In genomic region chr6:28633120-28633519, GRCm38 (mm10) we compare ENCODE assay signal across 10 mouse cellular contexts.
DNase-seq lines count a peak whose midpoint lies in the region; ATAC-seq and TF ChIP-seq lines count a peak whose summit lies in the region.
"Had no signal": no experiment of that assay in that cellular context is flagged by ENCODE, and none has a peak within 500 bp of the region (broad histone marks: within the 10 kb centered on the region; RNA-seq: fewer than 3 reads in every experiment).

No protein-coding gene starts in this region.

- H3K4me2 ChIP-seq in kidney, embryonic 15.5 days, result no peak overlapping the region
- H3K4me2 ChIP-seq in hindbrain, embryonic 16.5 days (ENCODE audit: low read length), result no peak overlapping the region
- H3K4me2 ChIP-seq in lung, postnatal 0 days (replicated peaks; ENCODE audit: low read depth, low read length), result no peak overlapping the region

- peaks cover 12% of the 10 kb centered on the region; the same call in 1 of the 2 replicates for H3K4me1 ChIP-seq in kidney, embryonic 15.5 days
- no peaks in the 10 kb centered on the region for H3K4me1 ChIP-seq in kidney, adult 2 months (ENCODE audit: control insufficient read depth, insufficient read depth, low read length)
- peaks cover 51% of the 10 kb centered on the region for H3K4me1 ChIP-seq in forebrain, embryonic 10.5 days
- peaks cover 16% of the 10 kb centered on the region for H3K4me1 ChIP-seq in hindbrain, embryonic 16.5 days (ENCODE audit: control insufficient read depth, insufficient read depth, low read depth, low read length)
- H3K4me1 ChIP-seq in lung, postnatal 0 days (ENCODE audit: insufficient read depth, low read depth, low read length), result no peaks in the 10 kb centered on the region

- no peak overlapping the region for H3K9ac ChIP-seq in kidney, embryonic 15.5 days
- no peak overlapping the region for H3K9ac ChIP-seq in hindbrain, embryonic 16.5 days (ENCODE audit: low read depth, low read length)
- no peak overlapping the region for H3K9ac ChIP-seq in lung, postnatal 0 days (replicated peaks; ENCODE audit: low read depth)

- no peak for ATAC-seq in kidney, embryonic 15.5 days (replicated peaks; ENCODE audit: low FRiP score)
- ATAC-seq in hindbrain, embryonic 16.5 days, result peak; percentile 62
- no peak for ATAC-seq in lung, postnatal 0 days

- H3K27ac ChIP-seq in kidney, embryonic 15.5 days, result 0 out of 2 replicates have a peak overlapping the region, but pooled peaks have one; percentile 27
- H3K27ac ChIP-seq in kidney, adult 2 months (ENCODE audit: insufficient read depth, low read depth, low read length), result no peak overlapping the region
- peak overlapping the region; percentile 69 for H3K27ac ChIP-seq in forebrain, embryonic 10.5 days
- peak overlapping the region; percentile 13; the same call in 1 of the 2 replicates for H3K27ac ChIP-seq in hindbrain, embryonic 16.5 days (ENCODE audit: low read depth, low read length)
- no peak overlapping the region for H3K27ac ChIP-seq in lung, postnatal 0 days (ENCODE audit: low read length)

- H3K36me3 ChIP-seq in kidney, embryonic 15.5 days, result no peaks in the 10 kb centered on the region
- H3K36me3 ChIP-seq in kidney, adult 2 months (ENCODE audit: control insufficient read depth, insufficient read depth, low read length), result no peaks in the 10 kb centered on the region
- no peaks in the 10 kb centered on the region for H3K36me3 ChIP-seq in forebrain, embryonic 10.5 days (replicated peaks)
- H3K36me3 ChIP-seq in hindbrain, embryonic 16.5 days (ENCODE audit: control insufficient read depth, insufficient read depth, low read length), result no peaks in the 10 kb centered on the region
- H3K36me3 ChIP-seq in lung, postnatal 0 days (ENCODE audit: insufficient read depth, low read length), result no peaks in the 10 kb centered on the region

- no peak for TF ChIP-seq EP300 in lung, postnatal 0 days (IDR thresholded peaks at IDR 0.05)

- no peak for TF ChIP-seq POLR2A in kidney, adult 2 months (IDR thresholded peaks at IDR 0.05; ENCODE audit: low read depth, low read length)

- no peaks in the 10 kb centered on the region for H3K9me3 ChIP-seq in kidney, embryonic 15.5 days (replicated peaks)
- H3K9me3 ChIP-seq in forebrain, embryonic 10.5 days, result no peaks in the 10 kb centered on the region
- no peaks in the 10 kb centered on the region for H3K9me3 ChIP-seq in hindbrain, embryonic 16.5 days (ENCODE audit: control insufficient read depth, low read length)
- no peaks in the 10 kb centered on the region for H3K9me3 ChIP-seq in lung, postnatal 0 days (ENCODE audit: low read length)
- H3K9me3 ChIP-seq: G1E had no signal

- H3K4me3 ChIP-seq in kidney, embryonic 15.5 days (replicated peaks), result no peak overlapping the region
- H3K4me3 ChIP-seq in kidney, adult 2 months (ENCODE audit: insufficient read depth, low read depth, low read length), result no peak overlapping the region
- H3K4me3 ChIP-seq in forebrain, embryonic 10.5 days, result no peak overlapping the region
- no peak overlapping the region for H3K4me3 ChIP-seq in hindbrain, embryonic 16.5 days (ENCODE audit: low read length)
- H3K4me3 ChIP-seq in lung, postnatal 0 days (ENCODE audit: low read depth, low read length), result no peak overlapping the region

- peak; percentile 16 to 22 for DNase-seq in cerebellum, adult 18-20 months
- DNase-seq in cerebellum, adult 8-10 months, result no peak
- DNase-seq in kidney, adult 2 months, result no peak
- DNase-seq in forebrain, embryonic 10.5 days (ENCODE audit: extremely low spot score, low spot score), result no peak
- DNase-seq in urinary bladder, postnatal 36 days (ENCODE audit: low spot score in 2 of 2), result no peak
- DNase-seq in lung, postnatal 0 days (ENCODE audit: low spot score), result no peak
- DNase-seq: lung, postnatal 10 days had no signal

- no peaks in the 10 kb centered on the region for H3K27me3 ChIP-seq in kidney, embryonic 15.5 days
- H3K27me3 ChIP-seq in kidney, adult 2 months (replicated peaks; ENCODE audit: control insufficient read depth, insufficient read depth, low read length), result no peaks in the 10 kb centered on the region
- no peaks in the 10 kb centered on the region for H3K27me3 ChIP-seq in forebrain, embryonic 10.5 days (ENCODE audit: poor library complexity, severe bottlenecking)
- H3K27me3 ChIP-seq in hindbrain, embryonic 16.5 days (replicated peaks; ENCODE audit: control insufficient read depth, insufficient read depth, low read length), result no peaks in the 10 kb centered on the region
- no peaks in the 10 kb centered on the region for H3K27me3 ChIP-seq in lung, postnatal 0 days (replicated peaks; ENCODE audit: insufficient read depth, low read length)

- 47% methylated on average over 2 of the region's 2 CpGs for WGBS in kidney, embryonic 15.5 days
- 58% methylated on average over 2 of the region's 2 CpGs for WGBS in kidney, adult 2 months
- WGBS in forebrain, embryonic 10.5 days, result 49% methylated on average over 2 of the region's 2 CpGs
- WGBS in hindbrain, embryonic 16.5 days, result 27% methylated on average over 2 of the region's 2 CpGs
- WGBS in lung, postnatal 0 days, result 40% methylated on average over 2 of the region's 2 CpGs

- no peak for TF ChIP-seq CTCF in kidney, adult 2 months (conservative IDR thresholded peaks at IDR 0.05; ENCODE audit: insufficient read depth, insufficient read length, low read depth, low read length)
- TF ChIP-seq CTCF in lung, postnatal 0 days (IDR thresholded peaks at IDR 0.05), result no peak

Comparison
In these comparisons a context has a peak if more than half of its experiments do, and no peak if none do; other contexts are left out.
1. DNase-seq: peak in cerebellum, adult 18-20 months (2 of 2); none in cerebellum, adult 8-10 months (single experiment), kidney, adult 2 months (single experiment), forebrain, embryonic 10.5 days (single experiment), urinary bladder, postnatal 36 days (0 of 2) and lung, postnatal 0 days (single experiment).
2. H3K27ac ChIP-seq: peak in kidney, embryonic 15.5 days (single experiment), forebrain, embryonic 10.5 days (single experiment) and hindbrain, embryonic 16.5 days (single experiment); none in kidney, adult 2 months (single experiment) and lung, postnatal 0 days (single experiment).